Mouse (Mus musculus) embryo, embryonic 10.5 days (tissue): ENCODE results near the gene Cxcr4.
A peak's percentile ranks its signal among the peaks of the same experiment; 100 is the strongest.
"Not testable (repeated sequence)": the region's sequence is repeated elsewhere in the genome, so short reads cannot be mapped to it uniquely, and the experiment has no call there.

Experiments used
- DNase-seq: peaks from one replicate; pipeline ENCODE4 v3.0.0-alpha.2; 2015; ENCODE audit warnings: low spot score

Cxcr4 gene

GRCm38 (mm10) chr1:128597209-128597782 is 5.2 kb upstream of the Cxcr4 start:
- no peak for DNase-seq

DNA sequence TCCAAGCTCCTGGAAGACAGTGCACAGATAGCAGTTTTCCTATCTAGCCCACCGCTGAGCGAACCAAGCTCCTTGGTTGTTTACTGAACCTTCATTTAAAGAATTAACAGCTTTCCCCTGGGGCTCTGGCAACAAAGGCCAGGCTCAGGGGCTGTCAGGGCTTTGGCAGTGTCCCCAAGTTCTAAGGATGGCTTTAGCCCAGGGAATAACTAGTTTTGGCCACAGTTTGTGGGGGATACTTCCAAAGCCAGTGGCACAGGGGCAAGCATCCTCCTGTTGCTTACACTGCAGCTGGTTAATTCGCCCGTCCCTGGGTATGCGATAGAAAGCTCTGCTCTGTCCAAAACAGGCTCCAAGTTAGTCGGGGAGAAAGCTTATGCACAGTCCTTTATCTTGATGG is 3.4 kb upstream of the Cxcr4 start:
- DNase-seq = no peak

- DNase-seq = no peak
Measured at GRCm38 (mm10) chr1:128595105-128595420, 3.0 kb upstream of the Cxcr4 start.

DNA sequence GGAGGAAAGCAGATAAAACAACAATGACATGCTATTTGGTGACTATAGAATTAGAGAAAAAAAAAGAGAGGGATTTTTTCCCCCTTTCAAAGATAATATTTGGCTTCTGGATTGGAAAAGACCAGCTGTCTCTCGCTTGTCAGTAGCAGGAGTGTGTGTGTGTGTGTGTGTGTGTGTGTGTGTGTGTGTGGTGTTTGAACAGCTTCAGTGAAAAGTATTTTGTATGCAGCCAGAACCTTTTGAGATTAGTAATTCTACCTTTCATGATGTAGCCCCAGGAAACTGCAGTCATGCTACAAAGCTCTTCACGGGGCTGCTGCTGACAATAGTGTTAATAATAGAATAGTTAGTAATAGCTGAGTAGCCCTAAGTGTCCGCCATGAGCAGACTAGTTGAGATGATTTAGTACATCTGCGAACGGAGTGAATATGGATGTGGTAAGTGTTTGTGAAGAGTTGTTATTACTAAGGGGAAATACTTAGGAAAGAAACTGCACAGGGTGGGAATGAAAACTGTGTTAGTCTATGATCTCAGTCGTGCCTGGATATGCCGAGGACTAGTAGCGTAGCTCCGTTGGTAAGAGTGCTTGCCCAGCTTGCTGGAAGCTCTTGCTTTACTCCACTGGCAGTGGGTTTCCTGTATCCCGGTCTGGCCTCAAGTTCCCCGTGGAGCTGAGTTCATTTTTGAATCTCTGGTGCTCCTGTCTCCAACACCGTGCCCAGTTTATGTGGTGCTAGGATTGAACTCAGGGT is 2.4 kb upstream of the Cxcr4 start:
- no peak for DNase-seq

DNA sequence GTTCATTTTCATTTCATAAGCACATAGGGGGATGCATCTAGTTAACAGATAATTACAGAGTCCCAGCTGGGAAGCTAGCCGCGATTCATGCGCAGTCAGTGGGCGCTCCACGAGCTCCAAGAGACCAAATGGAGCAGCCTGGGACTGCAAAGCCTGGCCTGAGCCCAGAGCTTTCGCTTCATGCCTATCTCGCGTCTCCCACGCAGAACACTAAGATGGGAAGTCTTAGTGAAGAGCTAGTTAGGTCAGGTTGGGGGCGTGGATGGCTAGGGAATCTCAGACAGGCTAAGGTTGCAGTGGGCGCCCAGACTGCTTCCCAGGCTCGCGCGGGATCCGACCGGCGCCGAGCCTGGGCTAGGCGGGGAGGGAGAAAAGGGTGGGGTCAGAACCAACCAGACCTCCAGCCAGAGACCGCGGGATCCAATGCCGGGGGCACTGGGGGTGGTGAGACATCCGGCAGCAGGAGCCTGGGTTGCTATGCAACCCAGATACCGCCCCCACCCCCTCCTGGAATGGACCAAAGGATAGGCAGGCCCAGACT is 938 bp upstream of the Cxcr4 start:
- DNase-seq = peak; percentile 74

DNA sequence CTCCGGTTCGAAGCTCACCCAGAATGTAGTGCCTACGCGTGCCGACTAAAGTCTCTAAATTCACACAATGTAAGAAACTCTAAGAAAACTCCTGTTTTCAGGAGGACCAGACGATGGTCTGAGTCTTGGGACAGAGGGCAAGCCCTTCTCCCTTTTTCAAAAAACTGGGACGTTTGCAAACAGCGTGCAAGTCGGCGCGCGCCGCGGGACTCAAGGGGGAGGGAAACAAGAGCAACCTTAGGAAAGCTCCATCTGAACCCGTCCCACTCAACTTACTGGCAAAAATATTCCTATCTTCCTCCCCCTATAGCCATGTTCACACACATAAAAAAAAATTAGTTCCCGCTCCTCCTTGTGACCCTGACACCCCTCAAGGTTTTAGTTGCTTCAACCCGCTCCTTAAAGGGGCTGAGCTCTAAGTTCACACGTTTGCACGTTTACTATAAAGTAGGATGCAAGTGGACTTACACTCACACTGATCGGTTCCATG is 327 bp downstream of the Cxcr4 start:
- DNase-seq = peak; percentile 71

DNA sequence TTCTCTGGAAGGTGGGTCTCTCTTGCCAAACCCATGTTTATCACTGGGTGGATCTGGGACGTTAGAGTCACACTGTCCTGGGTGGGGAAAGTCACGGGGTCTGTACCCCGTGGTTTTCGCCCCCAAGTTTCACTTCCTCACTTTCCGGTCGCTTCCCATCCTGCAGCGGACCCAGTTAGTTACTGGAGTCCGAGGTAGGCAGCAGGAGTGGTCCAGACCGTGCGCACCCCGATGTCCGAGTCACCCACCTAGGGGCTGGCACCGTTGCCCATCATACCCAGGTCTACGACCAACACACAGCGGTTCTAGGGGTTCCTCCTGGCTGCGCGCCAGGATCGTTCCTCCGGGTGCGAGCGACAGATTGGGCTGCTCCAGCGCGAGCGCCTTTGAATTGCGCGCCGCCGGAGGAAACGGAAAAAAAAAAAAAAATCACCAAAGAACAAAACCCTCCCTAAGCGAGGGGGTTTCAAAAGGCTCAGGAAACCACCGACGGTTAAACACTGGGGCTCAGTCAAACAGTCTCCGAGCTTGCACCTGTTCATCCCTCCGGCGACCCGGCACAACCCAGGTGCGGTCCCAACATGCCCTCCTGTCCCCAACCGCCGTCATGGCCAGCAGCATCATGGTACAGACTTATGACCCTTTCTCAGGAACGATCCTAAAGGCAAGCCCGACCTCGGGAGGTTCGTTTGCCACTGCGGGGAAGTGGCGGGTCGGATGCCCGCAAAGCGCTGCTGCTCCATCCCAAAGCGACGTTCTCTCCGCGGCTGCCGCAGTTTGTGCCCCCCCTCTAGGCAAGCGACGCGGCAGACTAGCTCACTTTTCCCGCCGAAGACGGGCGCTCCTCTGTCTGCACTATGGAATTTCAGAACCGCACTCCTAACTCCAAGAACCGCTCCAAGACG is 1.0 kb downstream of the Cxcr4 start:
- DNase-seq = peak; percentile 49

DNA sequence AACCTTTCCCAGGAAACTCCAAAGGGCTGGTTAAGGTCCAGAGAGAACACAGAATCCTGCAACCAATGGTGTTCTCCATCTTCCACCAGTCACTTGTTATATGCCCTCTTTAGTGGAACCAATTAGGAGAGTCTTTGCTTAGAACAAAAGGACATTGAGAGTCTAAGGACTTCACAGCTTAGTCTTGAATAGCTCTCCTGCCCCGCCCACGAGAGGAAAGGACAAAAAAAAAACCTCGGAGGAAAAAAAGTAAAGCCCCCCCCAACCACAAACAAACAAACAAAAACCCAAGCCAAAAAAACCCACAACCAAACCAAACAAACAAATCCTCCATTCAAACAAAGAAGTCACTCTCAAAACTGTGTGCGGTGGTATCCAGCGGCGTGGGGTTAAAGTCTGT is 2.1 kb downstream of the Cxcr4 start:
- DNase-seq = no peak

GRCm38 (mm10) chr1:128589488-128589887 is 2.6 kb downstream of the Cxcr4 start:
- no peak for DNase-seq

- DNase-seq = no peak
Measured at GRCm38 (mm10) chr1:128588337-128588736, 3.8 kb downstream of the Cxcr4 start.

DNA sequence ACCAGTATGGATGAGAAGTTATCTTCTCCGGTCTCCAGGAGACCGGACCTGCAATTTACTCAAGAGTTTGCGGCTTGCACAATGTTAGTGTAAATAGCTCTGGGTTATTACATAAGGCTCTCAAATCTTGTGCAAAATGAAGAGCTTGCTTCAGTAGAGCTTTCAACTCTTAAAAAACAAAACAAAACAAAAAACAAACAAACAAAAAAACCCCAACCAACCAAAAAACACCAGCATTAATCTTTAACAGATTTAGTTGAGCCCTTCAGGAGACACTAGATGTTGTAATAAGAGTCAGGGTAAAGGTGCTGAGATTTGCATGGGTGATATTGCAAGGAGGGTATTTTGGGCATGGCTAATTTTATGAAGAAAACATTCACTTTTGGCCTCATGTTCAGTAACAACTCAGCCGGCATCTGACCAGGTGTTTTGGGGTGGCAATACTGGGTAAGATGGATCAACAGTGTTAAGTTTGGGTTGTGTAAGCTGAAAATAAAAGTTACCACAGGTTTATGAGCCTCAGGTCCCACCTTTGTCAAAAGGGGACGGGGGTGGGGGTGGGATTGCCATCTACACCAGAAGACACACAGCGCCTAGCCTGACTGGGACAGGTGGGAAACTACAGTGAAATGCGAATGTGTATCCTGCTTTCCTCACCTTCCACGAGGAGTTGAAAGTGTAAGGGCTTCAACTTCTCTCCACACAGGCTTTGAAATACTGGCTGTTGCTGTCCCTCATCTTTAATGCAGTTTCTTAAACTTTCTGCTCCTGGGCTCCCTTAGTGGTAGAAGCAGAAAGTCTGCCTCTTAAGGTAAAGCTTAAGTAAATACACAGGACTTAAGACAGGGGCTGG is 4.9 kb downstream of the Cxcr4 start:
- DNase-seq = no peak

DNA sequence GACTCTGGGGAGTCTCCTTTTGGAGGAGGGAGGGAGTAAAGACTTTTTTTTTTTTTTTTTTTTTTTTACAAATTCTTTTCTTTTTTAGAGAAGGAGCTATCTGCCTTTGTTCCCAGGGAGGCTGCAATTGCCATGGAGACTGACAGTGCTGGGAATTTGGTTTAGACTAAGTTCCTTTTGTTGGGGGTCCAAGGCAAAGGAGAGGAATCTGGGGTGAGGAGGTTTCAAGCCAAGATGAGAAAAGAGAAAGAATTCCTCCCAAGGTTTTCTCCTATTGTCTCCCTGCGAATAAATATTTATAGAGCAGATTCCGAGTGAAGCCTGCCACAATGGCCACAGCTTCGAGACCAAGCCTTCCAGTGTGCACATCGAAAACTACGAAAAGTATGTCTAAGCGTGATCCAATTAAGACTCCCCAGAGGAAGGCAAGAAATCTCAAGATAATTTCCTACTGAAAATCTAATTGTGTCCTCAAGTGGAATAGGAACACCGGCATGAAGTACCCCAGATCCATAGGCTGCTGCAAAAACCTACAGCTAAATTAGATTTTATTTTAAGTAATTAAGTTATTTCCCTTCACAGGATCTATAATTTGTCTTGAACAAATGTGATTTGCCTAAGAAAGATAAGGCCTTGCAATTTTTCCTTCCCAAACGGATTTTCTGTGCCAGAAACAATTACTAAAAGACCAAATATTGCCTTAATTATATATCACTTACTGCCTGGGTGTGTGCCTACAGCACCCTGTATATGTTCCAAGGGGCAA is 5.7 kb downstream of the Cxcr4 start:
- DNase-seq = peak; percentile 81

DNA sequence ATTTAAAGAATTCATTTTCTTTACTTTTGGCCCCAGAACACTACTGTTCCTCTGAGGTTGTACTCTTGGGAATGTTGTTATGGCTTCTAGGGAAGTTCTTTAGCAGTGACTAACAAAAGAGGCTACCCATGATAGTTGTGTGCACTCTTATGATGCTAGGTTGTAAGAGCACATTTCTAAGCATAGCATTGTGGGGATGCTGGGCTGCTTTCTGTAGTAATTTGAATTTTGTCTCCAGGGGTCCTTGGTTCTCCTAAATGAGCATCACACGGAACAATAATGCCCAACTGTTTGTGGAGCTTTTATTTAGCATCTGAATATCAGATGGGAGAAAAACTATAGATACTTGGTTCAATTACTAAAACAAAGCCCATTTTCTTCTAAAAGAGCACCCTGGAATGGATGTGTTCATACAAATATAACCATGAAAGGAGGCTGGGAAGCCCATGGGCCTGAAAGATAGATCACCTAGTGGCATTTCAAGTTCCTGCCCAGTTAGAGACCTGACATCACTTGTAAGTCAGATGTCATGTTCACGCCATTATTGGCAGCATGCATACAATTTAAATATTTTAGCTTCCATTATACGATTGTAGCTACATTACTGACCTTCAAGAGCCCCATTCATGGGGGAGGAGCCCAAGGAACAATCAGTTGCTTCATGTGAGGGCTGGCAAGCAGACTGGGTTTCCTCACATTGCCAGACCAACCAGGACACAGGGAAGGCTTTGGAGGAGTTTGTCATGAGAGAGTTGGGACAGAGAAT is 6.5 kb downstream of the Cxcr4 start:
- DNase-seq = peak; percentile 81

DNA sequence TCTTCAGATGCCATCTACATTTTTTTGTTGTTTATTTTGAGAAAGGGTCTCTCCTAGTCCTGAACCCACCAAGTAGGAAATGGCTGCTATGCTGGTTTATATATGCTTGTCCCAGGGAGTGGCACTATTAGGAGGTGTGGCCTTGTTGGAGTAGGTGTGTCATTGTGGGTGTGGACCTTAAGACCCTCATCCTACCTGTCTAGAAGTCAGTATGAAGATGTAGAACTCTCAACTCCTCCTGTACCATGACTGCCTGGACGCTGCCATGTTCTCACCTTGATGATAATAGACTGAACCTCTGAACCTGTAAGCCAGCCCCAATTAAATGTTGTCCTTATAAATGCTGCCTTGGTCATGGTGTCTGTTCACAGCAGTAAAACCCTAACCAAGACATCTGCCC is 7.4 kb downstream of the Cxcr4 start:
- not testable (repeated sequence) for DNase-seq

DNA sequence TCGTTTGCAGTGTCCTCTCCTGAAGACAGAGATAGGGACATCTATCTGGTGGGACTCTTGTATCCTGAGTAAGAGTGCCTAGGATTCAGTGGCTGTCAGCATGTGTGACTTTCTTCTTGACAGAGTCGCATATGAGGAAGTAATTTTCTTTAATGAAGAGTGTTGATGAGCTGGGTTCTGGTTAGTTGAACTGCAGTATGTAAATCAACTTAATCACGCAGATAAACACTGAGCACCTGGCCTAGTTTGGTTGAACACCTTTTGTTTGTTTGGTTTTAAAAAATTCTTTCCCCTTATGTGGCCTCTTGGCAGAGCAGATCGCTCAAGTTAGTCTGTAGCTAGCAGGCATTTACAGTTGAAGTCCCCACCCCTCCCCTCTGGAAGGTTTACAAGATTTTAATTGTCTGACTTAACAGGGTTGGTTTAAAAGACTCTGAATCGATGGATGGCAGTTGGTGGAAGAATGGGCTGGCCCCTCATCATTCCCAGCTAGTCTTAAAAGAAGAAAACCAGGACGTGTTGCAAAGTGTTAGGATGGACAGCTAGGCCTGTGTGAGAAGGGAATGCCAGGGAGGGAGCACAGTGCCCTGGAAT is 8.7 kb downstream of the Cxcr4 start:
- no peak for DNase-seq

GRCm38 (mm10) chr1:128580321-128580720 is 11.8 kb downstream of the Cxcr4 start:
- no peak for DNase-seq

GRCm38 (mm10) chr1:128578454-128578853 is 13.6 kb downstream of the Cxcr4 start:
- no peak for DNase-seq

- DNase-seq = no peak
Measured at GRCm38 (mm10) chr1:128575096-128575495, 17.0 kb downstream of the Cxcr4 start.

GRCm38 (mm10) chr1:128571033-128571432 is 21.1 kb downstream of the Cxcr4 start:
- DNase-seq = no peak
